Mouse (Mus musculus): ENCODE measurements around the gene Prss21. TPM values are rescaled to one million over a fixed set of nuclear protein-coding genes. Genes with fewer than 3 reads are reported as not detected.
A peak's percentile ranks its signal among the peaks of the same experiment; 100 is the strongest.
"Not testable (repeated sequence)": the region's sequence is repeated elsewhere in the genome, so short reads cannot be mapped to it uniquely, and the experiment has no call there.

Gene Prss21
- total RNA-seq, 2 experiments from 2014 or later, result not detected

- peak; percentile 68 for DNase-seq
Measured at GRCm38 (mm10) chr17:23862926-23863325, 4.9 kb upstream of the Prss21 start.

DNA sequence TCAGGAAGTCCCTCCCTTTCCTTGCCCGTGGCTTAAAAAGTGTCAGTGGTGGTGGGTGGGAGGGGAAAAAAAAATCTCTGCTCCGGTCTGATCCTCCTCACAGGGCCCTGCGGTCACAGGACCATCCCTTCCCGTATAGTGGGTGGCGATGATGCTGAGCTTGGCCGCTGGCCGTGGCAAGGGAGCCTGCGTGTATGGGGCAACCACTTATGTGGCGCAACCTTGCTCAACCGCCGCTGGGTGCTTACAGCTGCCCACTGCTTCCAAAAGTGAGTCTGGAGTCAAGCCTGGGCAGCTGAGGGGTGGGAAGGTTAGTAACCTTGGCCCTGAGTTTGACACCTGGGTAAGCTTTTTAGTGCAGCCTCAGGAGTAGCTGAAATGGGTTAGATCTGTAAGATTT lies 657 bp downstream of the Prss21 start:
- peak; percentile 57 for DNase-seq

DNA sequence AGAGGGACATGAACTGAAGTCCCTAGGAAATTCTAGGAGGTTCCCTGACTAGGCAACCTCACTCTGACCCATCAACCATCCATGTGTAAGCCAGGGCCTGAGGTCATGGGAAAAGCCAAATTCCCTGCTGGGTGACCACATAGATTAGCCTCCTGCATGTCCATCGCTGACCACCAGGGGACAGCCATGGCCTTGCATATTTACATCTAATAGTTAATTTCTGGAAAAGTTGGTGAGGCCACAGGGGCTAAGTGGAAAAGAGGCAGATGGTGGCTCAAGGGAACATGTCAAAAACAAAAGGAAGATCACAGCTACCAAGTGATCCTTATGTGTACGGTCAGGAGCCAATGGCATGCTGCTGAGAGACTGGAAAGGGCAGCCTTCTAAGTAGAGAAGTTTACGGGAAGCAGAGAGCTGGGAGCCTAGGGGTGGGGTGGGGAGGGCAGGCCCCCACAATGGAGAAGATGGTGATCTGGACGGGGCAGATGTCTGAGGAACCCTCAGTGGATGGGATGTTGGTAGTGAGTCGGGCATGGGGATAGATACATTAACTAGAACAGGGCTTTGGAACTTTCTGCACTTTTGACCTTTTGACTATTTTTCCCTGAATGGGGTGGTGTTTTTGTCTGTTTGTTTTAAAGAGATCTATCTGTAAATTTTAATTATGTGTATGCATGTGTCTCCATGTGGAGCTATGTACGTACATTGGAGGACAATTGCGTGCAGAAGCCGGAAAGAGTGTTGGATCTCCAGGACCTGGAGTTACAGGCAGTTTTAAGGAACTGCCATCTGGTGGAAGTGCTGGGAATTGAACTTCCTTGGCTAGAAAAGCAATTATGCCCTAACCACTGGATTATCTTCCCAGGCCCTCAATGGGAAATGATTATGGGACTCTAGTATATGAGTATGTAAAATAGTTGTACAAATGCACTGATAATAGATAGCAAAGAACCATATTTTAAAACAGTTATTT lies 6.3 kb downstream of the Prss21 start:
- peak; percentile 67 for DNase-seq

DNA sequence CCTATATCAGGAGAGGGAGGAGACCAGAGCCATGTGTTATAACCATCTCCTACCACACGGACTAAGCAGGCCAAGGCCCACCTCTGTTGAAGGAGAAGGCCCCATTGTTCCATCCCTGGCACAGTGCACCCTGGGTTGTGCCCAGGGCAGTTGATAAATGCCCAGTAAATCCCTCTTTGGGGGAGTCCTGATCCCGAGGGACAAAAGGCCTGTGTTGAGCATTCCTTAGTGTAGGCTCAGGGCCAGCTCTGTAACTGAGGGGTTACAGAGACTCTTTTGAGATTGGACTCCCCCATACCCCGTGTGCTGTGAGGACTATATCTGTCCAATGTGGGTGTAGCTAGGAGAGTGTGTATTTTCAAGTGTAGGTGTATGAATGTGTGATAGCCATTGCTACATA lies 8.9 kb downstream of the Prss21 start:
- no peak for DNase-seq

DNA sequence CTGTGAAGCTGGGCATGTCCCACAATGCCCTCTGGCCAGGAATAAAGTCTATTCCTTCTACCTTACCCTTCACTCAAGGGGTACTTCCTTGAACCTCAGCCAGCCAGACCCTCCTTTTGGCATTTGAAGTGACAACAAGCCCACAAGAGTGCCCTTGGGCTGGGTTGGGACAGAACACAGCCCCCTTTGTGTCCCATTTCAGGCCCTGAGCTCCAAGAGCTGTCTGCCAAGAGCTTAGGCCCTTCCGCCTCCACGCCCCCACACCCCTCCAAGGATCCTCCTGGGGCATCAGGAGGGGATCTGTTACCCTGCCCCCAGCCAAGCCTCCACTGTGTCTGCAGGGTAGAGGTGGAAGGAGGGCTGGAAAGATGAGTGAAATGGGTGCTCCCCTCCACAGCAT lies 9.3 kb downstream of the Prss21 start:
- no peak for DNase-seq

- DNase-seq, result not testable (repeated sequence)
Measured at GRCm38 (mm10) chr17:23880576-23880975, 12.7 kb downstream of the Prss21 start, which contains the start of the genes Dcpp1 and Dcpp2. Dcpp1 (plus strand) TSS chr17:23880876. Dcpp2 (plus strand) TSS chr17:23880880.

GRCm38 (mm10) chr17:23917158-23917557 lies 49.3 kb downstream of the Prss21 start, which contains the start of gene Dcpp3:
Dcpp3 (plus strand) TSS chr17:23917458.
- not testable (repeated sequence) for DNase-seq

Small RNA genes within 50 kb of the gene (microRNA-seq; reads per million reads assigned to microRNA genes)
- gene Mir5125, result 4.2 reads per million

Other genes with a start within 250 kb of the Prss21 start
- gene Mmp25, start 222.8 kb upstream of the Prss21 start, total RNA-seq (2021), result under 1 TPM; 0.54 to 1.00 TPM
- not detected for gene Bicdl2, start 207.6 kb upstream of the Prss21 start, total RNA-seq (2021)
- gene Hcfc1r1, start 194.5 kb upstream of the Prss21 start, total RNA-seq (2021), result 100 to 1,000 TPM; 136 to 169 TPM
- gene Thoc6, start 194.2 kb upstream of the Prss21 start, total RNA-seq (2021), result 10 to 100 TPM; 25.6 to 28.0 TPM
- gene Tnfrsf12a, start 190.6 kb upstream of the Prss21 start, total RNA-seq (2021), result 10 to 100 TPM; 40.4 to 80.3 TPM
- gene Cldn6, start 188.8 kb upstream of the Prss21 start, total RNA-seq (2021), result under 1 TPM in 1 of 2 experiments, not detected in 1; 0.75 TPM
- not detected for gene Cldn9, start 184.0 kb upstream of the Prss21 start, total RNA-seq (2021)
- gene 1520401A03Rik, start 145.3 kb upstream of the Prss21 start, total RNA-seq (2021), result 1 to 10 TPM in 1 of 2 experiments, under 1 TPM in 1; 0.67 to 1.1 TPM
- gene Pkmyt1, start 141.7 kb upstream of the Prss21 start, total RNA-seq (2021), result 10 to 100 TPM in 1 of 2 experiments, 1 to 10 TPM in 1; 9.1 to 12.8 TPM
- gene Paqr4, start 127.2 kb upstream of the Prss21 start, total RNA-seq (2021), result 10 to 100 TPM; 12.6 to 14.9 TPM
- gene Kremen2, start 122.2 kb upstream of the Prss21 start, total RNA-seq (2021), result not detected
- gene Flywch1, start 96.5 kb upstream of the Prss21 start, total RNA-seq (2021), result 10 to 100 TPM; 43.9 to 49.0 TPM
- gene Flywch2, start 82.0 kb upstream of the Prss21 start, total RNA-seq (2021), result 1 to 10 TPM; 8.0 to 9.5 TPM
- 100 to 1,000 TPM; 365 to 601 TPM for gene Srrm2, start 77.5 kb upstream of the Prss21 start, total RNA-seq (2021)
- 100 to 1,000 TPM; 333 to 378 TPM for gene Elob, start 38.9 kb upstream of the Prss21 start, total RNA-seq (2021)
- gene Prss33, start 32.0 kb upstream of the Prss21 start, total RNA-seq (2021), result not detected
- gene Prss32, start 24.2 kb upstream of the Prss21 start, total RNA-seq (2021), result not detected
- gene Prss41, start 23.9 kb upstream of the Prss21 start, total RNA-seq (2021), result under 1 TPM; 0.21 to 0.58 TPM
- not detected for gene Dcpp1, start 12.8 kb downstream of the Prss21 start, total RNA-seq (2021)
- gene Dcpp2, start 12.8 kb downstream of the Prss21 start, total RNA-seq (2021), result not detected
- not detected for gene Dcpp3, start 49.4 kb downstream of the Prss21 start, total RNA-seq (2021)
- gene Sbp, start 73.6 kb downstream of the Prss21 start, total RNA-seq (2021), result not detected
- gene Sbpl, start 87.2 kb downstream of the Prss21 start, total RNA-seq (2021), result not detected
- gene Prss30, start 112.5 kb downstream of the Prss21 start, total RNA-seq (2021), result under 1 TPM in 1 of 2 experiments, not detected in 1; 0.24 TPM
- gene Prss22, start 130.0 kb downstream of the Prss21 start, total RNA-seq (2021), result not detected
- under 1 TPM; 0.70 to 0.99 TPM for gene Prss27, start 170.1 kb downstream of the Prss21 start, total RNA-seq (2021)
- 10 to 100 TPM; 19.1 to 23.0 TPM for gene Kctd5, start 205.4 kb downstream of the Prss21 start, total RNA-seq (2021)